Mouse (Mus musculus) left cerebral cortex, adult 18-20 months (tissue): ENCODE measurements around the gene Emcn. TPM values are rescaled to one million over a fixed set of nuclear protein-coding genes. Genes with fewer than 3 reads are reported as not detected.
A peak's percentile ranks its signal among the peaks of the same experiment; 100 is the strongest.

Experiments
- DNase-seq, 2 experiments: peaks; one replicate each; pipeline ENCODE4 v3.0.0; 2021 to 2022; ENCODE audit warnings: low spot score in 2 of 2, mixed read lengths in 1 of 2
- total RNA-seq, 2 experiments: library from RNA; stranded (reverse); gene quantifications; 2 replicates each; pipeline ENCODE4 v1.2.3; 2021

Gene Emcn
- total RNA-seq, 2 experiments from 2014 or later, result 6.3 to 9.4 TPM

- no peak for DNase-seq
These were observed 41.4 kb downstream of the Emcn start for GRCm38 (mm10) chr3:137382311-137382710.

GRCm38 (mm10) chr3:137395588-137395987 is 54.7 kb downstream of the Emcn start:
- DNase-seq, result peak in 1 of 2 experiments; percentile 10

- DNase-seq, result peak; percentile 78 to 85
These were observed 74.7 kb downstream of the Emcn start for GRCm38 (mm10) chr3:137415451-137416086.

- no peak for DNase-seq
These were observed 77.8 kb downstream of the Emcn start for GRCm38 (mm10) chr3:137418636-137419035.

GRCm38 (mm10) chr3:137429516-137429915 is 88.6 kb downstream of the Emcn start:
- DNase-seq, result no peak

- DNase-seq, result no peak
These were observed 124.2 kb downstream of the Emcn start for GRCm38 (mm10) chr3:137464902-137465629.

GRCm38 (mm10) chr3:137465953-137466352 is 125.1 kb downstream of the Emcn start:
- no peak for DNase-seq

GRCm38 (mm10) chr3:137466766-137467165 is 125.9 kb downstream of the Emcn start:
- no peak for DNase-seq

- no peak for DNase-seq
These were observed 126.5 kb downstream of the Emcn start for GRCm38 (mm10) chr3:137467386-137467785.

GRCm38 (mm10) chr3:137472145-137472544 is 131.3 kb downstream of the Emcn start:
- DNase-seq, result no peak

- DNase-seq, result peak in 1 of 2 experiments; percentile 36
These were observed 139.0 kb downstream of the Emcn start for GRCm38 (mm10) chr3:137479761-137480339.

GRCm38 (mm10) chr3:137481157-137481556 is 140.3 kb downstream of the Emcn start:
- no peak for DNase-seq
